Mouse (Mus musculus): ENCODE data around the gene Lrguk. TPM values are rescaled to one million over a fixed set of nuclear protein-coding genes. Genes with fewer than 3 reads are reported as not detected.

Lrguk gene
- polyA plus RNA-seq, 2 experiments, result 0.02 TPM; not detected in 1

DNA sequence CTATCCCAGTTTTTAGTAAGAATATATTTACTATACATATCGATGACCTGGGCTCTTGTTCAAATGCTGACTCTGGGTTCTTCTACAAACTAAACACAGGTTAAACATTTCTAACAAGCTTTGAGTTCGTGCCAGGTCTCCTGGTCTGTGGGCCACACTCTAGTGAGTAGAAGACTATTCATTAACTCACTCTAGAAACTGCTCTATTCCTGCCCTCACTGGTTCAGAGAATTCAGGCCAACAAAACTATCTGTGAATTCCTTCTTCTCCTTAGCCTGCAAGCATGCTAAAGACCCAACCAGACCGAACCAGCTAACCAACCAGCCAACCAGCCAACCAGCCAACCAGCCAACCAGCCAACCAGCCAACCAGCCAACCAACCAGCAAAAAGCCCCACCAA is 149.8 kb downstream of the Lrguk start:
- DNase-seq (ENCODE audit: low read depth in 3 of 3, low spot score in 3 of 3) (no peak), ATAC-seq (ENCODE audit: insufficient read depth) (no peak)
- H3K9me3 ChIP-seq (ENCODE audit: control insufficient read depth, low read length), result no peaks in the 10 kb centered on the region
- no peak overlapping the region for H3K27ac ChIP-seq
- no peak overlapping the region for H3K9ac ChIP-seq (replicated peaks)
- H3K4me3 ChIP-seq (ENCODE audit: insufficient read depth in 1 of 2, low read depth in 2 of 2, low read length in 2 of 2), result no peak overlapping the region
- WGBS (ENCODE audit: insufficient replicate concordance), result 62% methylated on average over 3 of the region's 3 CpGs
- no peaks in the 10 kb centered on the region for H3K27me3 ChIP-seq (ENCODE audit: control insufficient read depth, insufficient read depth, low read length)
- TF ChIP-seq CTCF (IDR thresholded peaks at IDR 0.05; ENCODE audit: low read depth), result no peak
- TF ChIP-seq EP300 (IDR thresholded peaks at IDR 0.05; ENCODE audit: low read depth), result no peak
- no peaks in the 10 kb centered on the region for H3K36me3 ChIP-seq (replicated peaks; ENCODE audit: control insufficient read depth, insufficient read depth, low read depth)
- H3K4me2 ChIP-seq (ENCODE audit: low read depth), result no peak overlapping the region
- H3K4me1 ChIP-seq (replicated peaks; ENCODE audit: control insufficient read depth in 2 of 2, insufficient read depth in 2 of 2, low read length in 1 of 2), result peaks cover 5 to 16% of the 10 kb centered on the region in 2 experiments

DNA sequence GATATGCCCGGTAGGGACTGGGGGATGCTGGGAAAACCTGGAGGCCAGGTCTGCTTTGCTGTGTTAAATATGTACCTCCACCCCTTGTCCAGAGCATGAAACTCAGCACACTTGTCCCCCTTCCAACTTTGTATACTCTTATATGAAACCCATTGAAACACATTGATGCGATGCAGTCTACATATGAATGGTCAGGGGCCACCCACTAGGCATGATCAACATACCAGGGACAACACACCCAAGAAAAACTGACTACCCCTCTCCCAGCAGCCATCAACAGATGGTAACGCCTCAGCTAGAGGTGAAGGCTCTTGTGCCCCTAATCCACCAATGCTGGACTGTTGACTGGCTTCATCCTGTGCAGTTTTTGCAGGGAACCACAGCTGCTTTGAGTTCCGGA is 150.7 kb downstream of the Lrguk start:
- 61% methylated on average over 4 of the region's 4 CpGs for WGBS (ENCODE audit: insufficient replicate concordance)
- Histone ChIP-seq H3K9ac (replicated peaks) (no peak overlapping the region), H3K27ac (no peak overlapping the region), H3K27me3 (ENCODE audit: control insufficient read depth, insufficient read depth, low read length) (no peaks in the 10 kb centered on the region), H3K4me3 (ENCODE audit: insufficient read depth in 1 of 2, low read depth in 2 of 2, low read length in 2 of 2) (no peak overlapping the region), H3K9me3 (ENCODE audit: control insufficient read depth, low read length) (no peaks in the 10 kb centered on the region), H3K36me3 (replicated peaks; ENCODE audit: control insufficient read depth, insufficient read depth, low read depth) (no peaks in the 10 kb centered on the region), H3K4me2 (ENCODE audit: low read depth) (peak overlapping the region; percentile 26), H3K4me1 (replicated peaks; ENCODE audit: control insufficient read depth in 2 of 2, insufficient read depth in 2 of 2, low read length in 1 of 2) (peaks cover 5 to 16% of the 10 kb centered on the region in 2 experiments)
- TF ChIP-seq EP300 (IDR thresholded peaks at IDR 0.05; ENCODE audit: low read depth), result no peak
- no peak for TF ChIP-seq CTCF (IDR thresholded peaks at IDR 0.05; ENCODE audit: low read depth)
- ATAC-seq (ENCODE audit: insufficient read depth) (no peak), DNase-seq (ENCODE audit: low read depth in 3 of 3, low spot score in 3 of 3) (no peak)

DNA sequence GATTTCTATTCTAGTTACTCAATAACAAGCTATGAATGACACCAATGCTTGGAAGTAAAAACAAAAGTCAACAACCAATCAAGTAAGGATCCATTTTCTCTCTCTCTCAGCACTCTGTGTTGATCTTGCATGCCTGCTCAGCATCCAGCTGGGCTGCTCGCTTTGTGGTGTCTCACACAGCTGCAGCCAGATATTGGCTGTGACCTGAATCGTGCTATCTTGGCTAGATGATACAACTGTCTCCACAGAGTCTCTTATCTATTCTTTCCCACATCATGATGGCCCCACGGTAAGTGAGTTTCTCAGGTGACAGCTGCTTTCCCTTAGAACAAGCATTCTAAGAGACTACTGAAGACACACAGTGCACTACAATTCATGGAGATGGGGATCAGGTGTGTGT is 152.7 kb downstream of the Lrguk start:
- H3K9ac ChIP-seq (replicated peaks), result no peak overlapping the region
- no peak for ATAC-seq (ENCODE audit: insufficient read depth)
- H3K4me2 ChIP-seq (ENCODE audit: low read depth), result no peak overlapping the region
- H3K27me3 ChIP-seq (ENCODE audit: control insufficient read depth, insufficient read depth, low read length), result no peaks in the 10 kb centered on the region
- TF ChIP-seq EP300 (IDR thresholded peaks at IDR 0.05; ENCODE audit: low read depth) (no peak), CTCF (IDR thresholded peaks at IDR 0.05; ENCODE audit: low read depth) (no peak)
- DNase-seq (ENCODE audit: low read depth in 3 of 3, low spot score in 3 of 3), result no peak
- WGBS (ENCODE audit: insufficient replicate concordance), result 29% methylated on average over 3 of the region's 3 CpGs
- H3K4me1 ChIP-seq (replicated peaks; ENCODE audit: control insufficient read depth in 2 of 2, insufficient read depth in 2 of 2, low read length in 1 of 2), result peaks cover 0 to 10% of the 10 kb centered on the region in 2 experiments; a peak in 1 of 4 replicates
- no peaks in the 10 kb centered on the region for H3K9me3 ChIP-seq (ENCODE audit: control insufficient read depth, low read length)
- no peak overlapping the region for H3K4me3 ChIP-seq (ENCODE audit: insufficient read depth in 1 of 2, low read depth in 2 of 2, low read length in 2 of 2)
- no peaks in the 10 kb centered on the region for H3K36me3 ChIP-seq (replicated peaks; ENCODE audit: control insufficient read depth, insufficient read depth, low read depth)
- no peak overlapping the region for H3K27ac ChIP-seq

DNA sequence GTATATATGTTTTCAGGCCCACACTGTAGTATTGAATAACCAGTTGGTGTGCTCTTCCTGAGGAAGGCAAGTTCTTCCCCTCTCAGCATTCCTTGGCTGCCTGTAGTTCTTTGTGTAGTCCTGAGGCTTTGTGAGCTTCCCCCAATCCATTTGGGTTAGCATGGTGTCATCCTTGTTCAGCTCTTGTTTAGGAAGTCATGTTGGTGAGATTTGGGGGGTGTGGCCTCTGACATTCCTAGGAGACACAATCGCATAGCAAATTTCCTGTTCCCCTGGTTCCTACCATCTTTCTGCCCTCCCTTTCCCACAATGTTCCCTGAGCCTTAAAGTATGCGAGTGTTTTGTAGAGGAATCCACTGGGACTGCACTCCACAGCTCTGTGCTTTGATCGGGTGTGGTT is 154.1 kb downstream of the Lrguk start:
- DNase-seq (ENCODE audit: low read depth in 3 of 3, low spot score in 3 of 3), result no peak
- no peaks in the 10 kb centered on the region for H3K36me3 ChIP-seq (replicated peaks; ENCODE audit: control insufficient read depth, insufficient read depth, low read depth)
- WGBS (ENCODE audit: insufficient replicate concordance), result 42% methylated on average over 3 of the region's 3 CpGs
- H3K9me3 ChIP-seq (ENCODE audit: control insufficient read depth, low read length), result no peaks in the 10 kb centered on the region
- H3K27me3 ChIP-seq (ENCODE audit: control insufficient read depth, insufficient read depth, low read length), result no peaks in the 10 kb centered on the region
- no peak overlapping the region for H3K4me2 ChIP-seq (ENCODE audit: low read depth)
- H3K4me3 ChIP-seq (ENCODE audit: insufficient read depth in 1 of 2, low read depth in 2 of 2, low read length in 2 of 2), result no peak overlapping the region
- H3K4me1 ChIP-seq (replicated peaks; ENCODE audit: control insufficient read depth in 2 of 2, insufficient read depth in 2 of 2, low read length in 1 of 2), result peaks cover 0 to 5% of the 10 kb centered on the region in 2 experiments; a peak in 1 of 4 replicates
- no peak overlapping the region for H3K9ac ChIP-seq (replicated peaks)
- ATAC-seq (ENCODE audit: insufficient read depth), result no peak
- no peak for TF ChIP-seq EP300 (IDR thresholded peaks at IDR 0.05; ENCODE audit: low read depth)
- no peak for TF ChIP-seq CTCF (IDR thresholded peaks at IDR 0.05; ENCODE audit: low read depth)
- no peak overlapping the region for H3K27ac ChIP-seq

Other genes with a start within 250 kb of the Lrguk start
- gene Slc35b4, start 147.7 kb downstream of the Lrguk start, polyA plus RNA-seq (2012; rRNA removed), result 7.8 and 8.4 TPM in 2 replicates
- 17.0 and 20.6 TPM in 2 replicates for gene Slc35b4, start 147.7 kb downstream of the Lrguk start, polyA plus RNA-seq (2014; fragmentation: Nextera tagmentation; extraction: Ambion mirVana)